Mouse (Mus musculus): ENCODE data around the gene Olfr457. TPM values are rescaled to one million over a fixed set of nuclear protein-coding genes. Genes with fewer than 3 reads are reported as not detected.

Olfr457 gene
- polyA plus RNA-seq, 1 experiment, result not detected

DNA sequence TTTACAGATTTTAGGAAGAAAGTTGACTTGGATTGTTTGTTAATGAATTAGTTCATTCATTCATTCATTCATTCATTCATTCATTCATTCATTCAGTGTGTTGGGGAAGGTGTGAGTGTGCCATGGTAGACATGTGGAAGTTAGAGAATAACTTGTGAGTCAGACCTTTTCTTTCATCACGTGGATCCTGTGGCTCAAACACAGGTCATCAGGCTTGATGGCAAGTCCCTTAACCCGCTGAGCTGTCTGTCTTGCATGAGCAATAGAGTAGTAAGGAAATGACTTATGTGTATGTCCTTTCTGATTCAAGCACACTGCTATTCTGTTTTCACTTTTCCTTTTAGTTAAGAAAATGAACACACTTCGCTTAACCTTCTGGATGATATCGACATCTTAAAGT, 5.6 kb downstream of the Olfr457 start:
- Histone ChIP-seq H3K4me3 (ENCODE audit: control insufficient read depth, insufficient read depth, low read length) (no peak overlapping the region), H3K36me3 (ENCODE audit: control insufficient read depth, insufficient read depth, low read length) (no peaks in the 10 kb centered on the region), H3K27me3 (ENCODE audit: control insufficient read depth, insufficient read depth, low read length) (no peaks in the 10 kb centered on the region), H3K27ac (ENCODE audit: control insufficient read depth, insufficient read depth, low read length) (no peak overlapping the region), H3K4me1 (replicated peaks; ENCODE audit: control insufficient read depth, insufficient read depth, low read length) (no peaks in the 10 kb centered on the region)
- TF ChIP-seq POLR2A (IDR thresholded peaks at IDR 0.05; ENCODE audit: control insufficient read depth, extremely low read depth, insufficient read depth, low read length, poor library complexity) (no peak), CTCF (IDR thresholded peaks at IDR 0.05; ENCODE audit: borderline replicate concordance, control insufficient read depth, extremely low read depth, insufficient read depth, low read length, poor library complexity) (no peak)
- no peak for DNase-seq
- WGBS, result 93% methylated on average over 4 of the region's 4 CpGs

DNA sequence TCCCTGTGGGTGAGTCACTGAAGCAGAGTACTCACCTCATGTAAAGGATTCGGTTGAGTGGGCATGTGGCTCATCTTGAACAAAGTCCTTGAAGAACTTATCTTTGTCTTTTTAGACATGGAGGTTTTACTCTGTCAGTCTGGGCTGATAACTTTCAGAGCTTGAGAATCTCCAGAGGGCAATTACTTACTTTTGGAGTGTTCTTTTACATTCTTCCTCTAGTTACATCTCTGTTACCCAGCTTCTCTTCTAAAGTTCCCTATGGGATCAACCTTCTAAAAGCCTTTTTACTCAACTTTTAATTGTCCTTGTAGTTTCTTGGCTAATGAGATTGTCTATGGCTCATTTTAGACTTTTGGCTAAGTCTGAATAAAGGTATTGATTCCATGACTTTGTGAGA, 11.0 kb downstream of the Olfr457 start, which contains the start of gene Olfr458:
Gene Olfr458, minus strand, starts transcription at position 101 of the 400 bp plus-strand sequence.
- TF ChIP-seq POLR2A (IDR thresholded peaks at IDR 0.05; ENCODE audit: control insufficient read depth, extremely low read depth, insufficient read depth, low read length, poor library complexity), result no peak
- TF ChIP-seq CTCF (IDR thresholded peaks at IDR 0.05; ENCODE audit: borderline replicate concordance, control insufficient read depth, extremely low read depth, insufficient read depth, low read length, poor library complexity), result no peak
- H3K36me3 ChIP-seq (ENCODE audit: control insufficient read depth, insufficient read depth, low read length), result no peaks in the 10 kb centered on the region
- DNase-seq, result no peak
- H3K27ac ChIP-seq (ENCODE audit: control insufficient read depth, insufficient read depth, low read length), result no peak within 1 kb of the TSS
- H3K27me3 ChIP-seq (ENCODE audit: control insufficient read depth, insufficient read depth, low read length), result no peaks in the 10 kb centered on the region
- 91% methylated on average over 1 of the region's 1 CpGs for WGBS
- H3K4me1 ChIP-seq (replicated peaks; ENCODE audit: control insufficient read depth, insufficient read depth, low read length), result no peaks in the 10 kb centered on the region
- no peak within 1 kb of the TSS for H3K4me3 ChIP-seq (ENCODE audit: control insufficient read depth, insufficient read depth, low read length)

DNA sequence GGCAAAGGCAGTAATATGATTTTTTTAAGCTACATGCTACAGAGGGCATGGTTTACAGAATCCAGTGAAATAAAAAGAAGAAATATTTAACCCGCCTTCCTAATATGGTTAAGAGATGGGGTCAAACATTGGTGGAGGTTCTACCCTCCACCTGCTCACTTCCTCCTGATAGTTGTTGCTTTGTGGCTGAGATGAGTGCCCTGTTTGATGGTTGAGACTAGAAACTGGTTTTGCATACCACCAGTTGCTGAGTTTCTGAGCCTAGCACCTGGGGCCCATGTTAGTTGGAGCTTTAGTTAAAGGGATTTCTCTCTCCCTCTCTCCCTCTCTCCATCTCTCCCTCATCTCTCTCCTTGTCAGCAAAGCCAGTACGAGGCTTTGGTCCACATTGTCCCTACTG, 28.8 kb downstream of the Olfr457 start:
- Histone ChIP-seq H3K36me3 (ENCODE audit: control insufficient read depth, insufficient read depth, low read length) (no peaks in the 10 kb centered on the region), H3K4me3 (ENCODE audit: control insufficient read depth, insufficient read depth, low read length) (no peak overlapping the region), H3K4me1 (replicated peaks; ENCODE audit: control insufficient read depth, insufficient read depth, low read length) (no peaks in the 10 kb centered on the region), H3K27me3 (ENCODE audit: control insufficient read depth, insufficient read depth, low read length) (no peaks in the 10 kb centered on the region), H3K27ac (ENCODE audit: control insufficient read depth, insufficient read depth, low read length) (no peak overlapping the region)
- no peak for DNase-seq
- whole genome bisulfite sequencing, result 86% methylated on average over 2 of the region's 2 CpGs
- no peak for TF ChIP-seq CTCF (IDR thresholded peaks at IDR 0.05; ENCODE audit: borderline replicate concordance, control insufficient read depth, extremely low read depth, insufficient read depth, low read length, poor library complexity)
- TF ChIP-seq POLR2A (IDR thresholded peaks at IDR 0.05; ENCODE audit: control insufficient read depth, extremely low read depth, insufficient read depth, low read length, poor library complexity), result no peak

- 95% methylated on average over 2 of the region's 2 CpGs for WGBS
- Histone ChIP-seq H3K4me3 (ENCODE audit: control insufficient read depth, insufficient read depth, low read length) (no peak overlapping the region), H3K4me1 (replicated peaks; ENCODE audit: control insufficient read depth, insufficient read depth, low read length) (no peaks in the 10 kb centered on the region), H3K27ac (ENCODE audit: control insufficient read depth, insufficient read depth, low read length) (no peak overlapping the region), H3K27me3 (ENCODE audit: control insufficient read depth, insufficient read depth, low read length) (no peaks in the 10 kb centered on the region), H3K36me3 (ENCODE audit: control insufficient read depth, insufficient read depth, low read length) (no peaks in the 10 kb centered on the region)
- TF ChIP-seq POLR2A (IDR thresholded peaks at IDR 0.05; ENCODE audit: control insufficient read depth, extremely low read depth, insufficient read depth, low read length, poor library complexity) (no peak), CTCF (IDR thresholded peaks at IDR 0.05; ENCODE audit: borderline replicate concordance, control insufficient read depth, extremely low read depth, insufficient read depth, low read length, poor library complexity) (no peak)
- DNase-seq, result no peak
These were observed 31.6 kb downstream of the Olfr457 start for GRCm38 (mm10) chr6:42444491-42444890.

- 87% methylated on average over 2 of the region's 2 CpGs for WGBS
These were observed 34.7 kb downstream of the Olfr457 start for GRCm38 (mm10) chr6:42441395-42441794.

DNA sequence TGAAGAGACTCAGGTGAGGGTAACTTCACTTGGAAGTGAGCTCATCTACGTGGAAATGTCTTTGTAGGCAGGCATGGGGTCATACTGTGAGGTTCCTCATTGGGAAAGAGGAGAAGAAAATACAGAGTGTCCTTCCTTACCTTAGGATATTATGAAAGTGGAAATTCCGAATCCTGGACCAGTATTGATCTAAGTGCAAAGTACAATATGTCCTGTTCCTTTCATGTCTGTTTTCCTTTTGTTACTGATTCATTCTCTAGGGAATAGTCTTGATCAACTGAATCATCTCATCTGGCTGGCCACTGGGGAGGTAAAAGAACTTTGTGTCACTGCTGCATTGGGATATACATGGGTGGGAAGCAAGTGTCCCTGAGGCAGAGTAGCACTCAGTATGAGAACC, 40.6 kb downstream of the Olfr457 start:
- Histone ChIP-seq H3K4me1 (replicated peaks; ENCODE audit: control insufficient read depth, insufficient read depth, low read length) (no peaks in the 10 kb centered on the region), H3K4me3 (ENCODE audit: control insufficient read depth, insufficient read depth, low read length) (no peak overlapping the region), H3K27me3 (ENCODE audit: control insufficient read depth, insufficient read depth, low read length) (no peaks in the 10 kb centered on the region), H3K27ac (ENCODE audit: control insufficient read depth, insufficient read depth, low read length) (no peak overlapping the region), H3K36me3 (ENCODE audit: control insufficient read depth, insufficient read depth, low read length) (no peaks in the 10 kb centered on the region)
- no peak for TF ChIP-seq POLR2A (IDR thresholded peaks at IDR 0.05; ENCODE audit: control insufficient read depth, extremely low read depth, insufficient read depth, low read length, poor library complexity)
- no peak for TF ChIP-seq CTCF (IDR thresholded peaks at IDR 0.05; ENCODE audit: borderline replicate concordance, control insufficient read depth, extremely low read depth, insufficient read depth, low read length, poor library complexity)
- 92% methylated on average over 2 of the region's 2 CpGs for WGBS
- no peak for DNase-seq

More at GRCm38 (mm10) chr6:42441395-42441794, 34.7 kb downstream of the Olfr457 start:
- no peaks in the 10 kb centered on the region for H3K36me3 ChIP-seq (ENCODE audit: control insufficient read depth, insufficient read depth, low read length)
- TF ChIP-seq CTCF (IDR thresholded peaks at IDR 0.05; ENCODE audit: borderline replicate concordance, control insufficient read depth, extremely low read depth, insufficient read depth, low read length, poor library complexity), result no peak
- TF ChIP-seq POLR2A (IDR thresholded peaks at IDR 0.05; ENCODE audit: control insufficient read depth, extremely low read depth, insufficient read depth, low read length, poor library complexity), result no peak
- no peaks in the 10 kb centered on the region for H3K4me1 ChIP-seq (replicated peaks; ENCODE audit: control insufficient read depth, insufficient read depth, low read length)
- no peak for DNase-seq
- no peak overlapping the region for H3K27ac ChIP-seq (ENCODE audit: control insufficient read depth, insufficient read depth, low read length)
- no peak overlapping the region for H3K4me3 ChIP-seq (ENCODE audit: control insufficient read depth, insufficient read depth, low read length)
- no peaks in the 10 kb centered on the region for H3K27me3 ChIP-seq (ENCODE audit: control insufficient read depth, insufficient read depth, low read length)

DNA sequence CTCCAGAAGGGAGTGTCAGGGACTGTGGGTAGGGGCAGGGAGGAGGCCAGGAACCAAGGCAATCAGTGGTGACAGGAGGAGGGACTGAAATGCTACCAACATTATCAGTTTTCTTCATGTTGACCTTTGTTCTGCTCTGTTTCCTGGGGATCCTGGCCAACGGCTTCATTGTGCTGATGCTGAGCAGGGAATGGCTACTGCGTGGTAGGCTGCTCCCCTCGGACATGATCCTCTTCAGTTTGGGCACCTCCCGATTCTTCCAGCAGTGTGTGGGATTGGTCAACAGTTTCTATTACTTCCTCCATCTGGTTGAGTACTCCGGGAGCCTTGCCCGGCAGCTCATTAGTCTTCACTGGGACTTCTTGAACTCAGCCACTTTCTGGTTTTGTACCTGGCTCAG, 41.7 kb downstream of the Olfr457 start, which contains the start of gene Tas2r126:
Gene Tas2r126, plus strand, starts transcription at position 90 of the 400 bp plus-strand sequence.
- Histone ChIP-seq H3K4me1 (replicated peaks; ENCODE audit: control insufficient read depth, insufficient read depth, low read length) (no peaks in the 10 kb centered on the region), H3K27ac (ENCODE audit: control insufficient read depth, insufficient read depth, low read length) (no peak within 1 kb of the TSS), H3K27me3 (ENCODE audit: control insufficient read depth, insufficient read depth, low read length) (no peaks in the 10 kb centered on the region), H3K36me3 (ENCODE audit: control insufficient read depth, insufficient read depth, low read length) (no peaks in the 10 kb centered on the region), H3K4me3 (ENCODE audit: control insufficient read depth, insufficient read depth, low read length) (no peak within 1 kb of the TSS)
- WGBS, result 85% methylated on average over 6 of the region's 6 CpGs
- no peak for DNase-seq
- no peak for TF ChIP-seq CTCF (IDR thresholded peaks at IDR 0.05; ENCODE audit: borderline replicate concordance, control insufficient read depth, extremely low read depth, insufficient read depth, low read length, poor library complexity)
- TF ChIP-seq POLR2A (IDR thresholded peaks at IDR 0.05; ENCODE audit: control insufficient read depth, extremely low read depth, insufficient read depth, low read length, poor library complexity), result no peak
